Mouse (Mus musculus): Measurements from ENCODE around the gene Tspan32.

The Tspan32 gene

GRCm38 (mm10) chr7:143033581-143033980 lies 28.7 kb downstream of the Tspan32 start:
- no peak for DNase-seq (ENCODE audit: low spot score in 2 of 2)

- no peak for DNase-seq (ENCODE audit: low spot score in 2 of 2)
Measured at GRCm38 (mm10) chr7:143034112-143034511, 29.3 kb downstream of the Tspan32 start.

DNA sequence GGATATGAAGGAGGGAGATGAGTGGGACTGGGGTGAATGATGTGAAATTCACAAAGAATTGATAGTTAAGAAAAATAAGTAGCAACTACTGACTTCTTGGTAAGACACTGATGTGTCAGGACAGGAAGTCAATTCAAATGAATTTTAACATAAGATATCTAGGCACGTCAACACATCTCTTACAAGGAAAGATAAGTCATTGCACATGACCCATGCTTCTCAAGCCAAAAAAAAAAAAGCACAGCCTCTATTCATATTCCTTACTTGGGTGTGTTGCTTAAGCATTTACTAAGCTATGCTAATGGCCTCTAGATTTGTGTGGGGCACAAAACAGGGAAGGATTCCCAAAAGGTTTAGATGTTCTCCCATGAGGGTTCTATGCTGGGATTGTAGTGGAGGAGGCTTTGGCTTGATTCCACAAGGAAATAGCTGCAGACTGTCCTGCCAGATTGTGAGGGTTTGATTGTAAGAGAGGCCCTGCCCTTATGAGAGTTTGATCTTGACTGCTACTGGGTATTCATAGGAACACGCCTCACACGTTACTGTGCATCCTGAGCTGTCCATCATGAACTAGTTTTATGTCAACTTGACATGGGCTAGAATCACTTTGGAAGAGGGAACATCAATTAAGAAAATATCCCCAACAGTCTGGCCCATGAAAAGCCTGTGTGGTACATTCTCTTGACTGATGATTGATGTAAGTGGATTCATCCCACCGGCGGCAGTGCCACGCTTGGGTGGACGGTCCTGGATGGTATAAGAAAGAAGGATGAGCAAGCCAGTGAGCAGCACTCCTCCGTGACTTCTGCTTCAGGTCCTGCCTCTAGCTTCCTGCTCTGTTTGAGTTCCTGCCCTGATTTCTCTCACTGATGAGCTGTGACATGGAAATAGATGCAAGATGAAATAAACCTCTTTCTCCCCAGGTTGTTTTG lies 29.9 kb downstream of the Tspan32 start:
- no peak for DNase-seq (ENCODE audit: low spot score in 2 of 2)

- no peak for DNase-seq (ENCODE audit: low spot score in 2 of 2)
Measured at GRCm38 (mm10) chr7:143036787-143037186, 31.9 kb downstream of the Tspan32 start.

GRCm38 (mm10) chr7:143037306-143037705 lies 32.5 kb downstream of the Tspan32 start:
- DNase-seq (ENCODE audit: low spot score in 2 of 2): no peak

DNA sequence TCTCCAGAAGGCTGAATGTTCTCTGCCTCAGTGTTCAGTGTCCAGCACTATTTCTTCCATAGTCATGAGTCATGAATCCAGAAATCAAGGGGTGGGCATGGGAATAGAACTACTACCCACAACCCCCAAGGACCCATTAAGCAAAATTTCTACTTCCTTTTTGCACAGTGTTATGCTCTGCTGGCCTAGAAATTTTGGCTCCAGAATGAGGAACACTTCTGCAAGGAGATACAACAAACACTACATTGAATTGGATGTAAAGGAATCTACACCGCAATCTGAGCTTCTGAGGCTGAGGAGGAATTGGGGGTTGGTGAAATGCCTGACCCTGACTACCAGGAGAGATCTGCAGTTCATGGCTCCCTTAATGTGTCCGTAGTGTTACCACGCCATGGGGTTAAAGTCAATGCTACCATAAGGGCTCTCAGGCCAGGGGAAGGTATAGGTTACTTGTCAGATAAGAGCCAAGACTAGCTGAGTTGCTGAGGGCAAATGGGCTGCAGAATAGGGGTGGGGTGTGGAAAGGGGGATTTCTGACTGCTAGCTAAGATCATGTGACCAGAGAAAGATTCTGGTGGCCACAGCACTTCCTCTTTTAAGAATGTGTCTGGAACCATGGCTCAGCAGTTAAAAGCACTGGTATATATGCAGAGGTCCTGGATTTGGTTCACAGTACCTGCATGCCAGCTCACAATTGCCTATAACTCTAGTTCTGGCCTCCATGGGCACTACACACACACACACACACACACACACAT lies 33.5 kb downstream of the Tspan32 start:
- DNase-seq (ENCODE audit: low spot score in 2 of 2): peak in 1 of 2 experiments; percentile 41

- DNase-seq (ENCODE audit: low spot score in 2 of 2): no peak
Measured at GRCm38 (mm10) chr7:143040561-143040960, 35.7 kb downstream of the Tspan32 start.

- no peak for DNase-seq (ENCODE audit: low spot score in 2 of 2)
Measured at GRCm38 (mm10) chr7:143041138-143041822, 36.4 kb downstream of the Tspan32 start.

- no peak for DNase-seq (ENCODE audit: low spot score in 2 of 2)
Measured at GRCm38 (mm10) chr7:143042089-143042488, 37.2 kb downstream of the Tspan32 start.

DNA sequence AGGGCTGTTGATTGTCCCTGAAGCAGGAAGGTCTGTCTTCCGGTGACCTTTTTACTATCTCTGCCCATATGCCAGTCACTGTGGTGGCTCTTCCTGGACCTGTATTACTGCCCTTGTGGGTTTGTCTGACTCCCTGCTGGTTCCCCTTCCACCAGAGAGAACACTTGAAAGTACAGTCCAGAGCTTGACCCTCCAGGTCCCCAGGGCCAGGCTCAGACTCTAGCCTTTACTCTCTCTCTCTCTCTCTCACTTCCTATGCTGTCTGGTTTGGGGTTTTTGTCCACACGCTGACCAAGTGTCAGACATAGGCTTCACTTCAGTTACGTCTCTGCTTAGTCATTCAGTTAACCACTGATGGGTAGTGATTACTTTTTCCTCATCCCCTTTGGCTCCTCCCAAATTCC lies 38.1 kb downstream of the Tspan32 start:
- DNase-seq (ENCODE audit: low spot score in 2 of 2): no peak

GRCm38 (mm10) chr7:143044049-143044825 lies 39.4 kb downstream of the Tspan32 start:
- no peak for DNase-seq (ENCODE audit: low spot score in 2 of 2)

DNA sequence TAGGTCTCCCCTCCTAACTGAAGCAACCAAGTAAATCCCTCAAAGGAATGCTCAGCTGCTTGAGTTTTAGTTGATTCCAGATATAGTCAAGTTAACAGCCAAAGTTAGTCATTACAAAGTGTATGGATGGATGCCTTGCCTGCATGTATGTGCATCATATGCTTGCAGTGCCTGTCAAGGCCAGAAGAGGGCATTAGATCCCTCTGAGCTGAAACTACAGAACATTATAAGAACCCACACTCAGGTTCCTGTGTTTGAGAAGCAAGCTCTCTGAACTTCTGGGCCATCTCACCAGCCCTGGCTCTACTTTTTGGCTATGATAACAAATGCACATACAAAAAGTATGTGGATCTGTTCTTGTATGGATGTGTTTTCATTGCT lies 40.0 kb downstream of the Tspan32 start:
- DNase-seq (ENCODE audit: low spot score in 2 of 2): no peak

DNA sequence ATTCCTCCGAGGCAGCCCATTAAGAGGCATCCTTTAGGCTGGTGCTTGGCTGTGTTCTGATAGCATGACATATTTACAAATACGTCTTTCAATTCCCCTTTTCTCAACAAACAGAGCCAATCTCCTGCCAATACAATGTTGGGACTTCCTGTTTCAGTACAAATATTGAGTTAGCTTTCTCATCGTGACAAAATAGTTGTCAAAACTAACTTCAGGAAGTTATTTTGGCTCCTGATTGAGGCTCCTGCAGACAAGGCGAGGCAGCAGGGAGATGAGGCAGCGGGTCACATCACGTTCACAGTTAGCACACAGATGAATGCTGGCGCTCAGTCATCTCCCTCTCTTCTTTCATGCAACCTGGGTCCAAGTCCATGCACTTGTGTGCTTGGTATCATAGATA lies 41.5 kb downstream of the Tspan32 start:
- no peak for DNase-seq (ENCODE audit: low spot score in 2 of 2)

GRCm38 (mm10) chr7:143049331-143049730 lies 44.5 kb downstream of the Tspan32 start:
- no peak for DNase-seq (ENCODE audit: low spot score in 2 of 2)

GRCm38 (mm10) chr7:143049841-143050816 lies 45.3 kb downstream of the Tspan32 start:
- no peak for DNase-seq (ENCODE audit: low spot score in 2 of 2)

DNA sequence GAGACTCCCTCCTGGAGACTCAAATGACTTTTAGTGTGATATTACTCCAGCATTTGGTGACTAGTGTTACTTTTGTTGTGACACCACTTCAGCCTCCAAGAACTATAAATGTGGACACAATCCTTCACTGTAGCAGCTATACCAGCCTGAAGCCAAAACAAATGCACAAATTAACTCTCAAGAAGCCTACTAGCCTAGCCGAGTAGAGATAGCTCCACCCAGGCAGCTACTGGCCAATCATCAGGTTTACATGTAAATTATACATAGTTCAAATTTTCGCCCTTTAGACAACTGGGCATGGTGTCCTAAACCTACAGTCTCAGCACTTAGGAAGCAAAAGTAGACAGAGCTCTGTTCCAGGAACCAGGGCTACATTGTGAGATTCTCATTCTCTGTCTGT lies 46.5 kb downstream of the Tspan32 start:
- no peak for DNase-seq (ENCODE audit: low spot score in 2 of 2)

DNA sequence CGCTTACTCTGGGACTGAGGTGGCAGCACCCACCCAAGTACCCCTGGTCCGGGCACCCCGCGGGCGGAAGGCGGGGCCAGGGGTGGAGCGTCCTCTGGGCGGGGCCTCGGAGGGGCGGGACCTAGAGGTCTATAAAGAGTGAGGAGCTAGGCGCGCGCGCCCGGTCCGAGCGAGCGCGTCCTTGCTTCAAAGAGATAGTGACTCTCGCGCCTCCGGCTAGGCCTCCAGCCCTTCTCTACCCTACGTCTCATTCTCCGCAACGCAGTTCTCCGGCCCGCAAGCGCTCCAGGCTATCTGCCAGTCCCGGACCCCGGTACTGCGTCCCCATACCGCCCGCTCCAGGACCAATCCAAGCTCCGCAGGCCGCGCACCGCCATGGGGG lies 47.8 kb downstream of the Tspan32 start, which contains the start of gene Cd81:
Cd81 (plus strand) TSS at position 114 of the 382 bp plus-strand sequence.
- peak; percentile 92 to 93 for DNase-seq (ENCODE audit: low spot score in 2 of 2)

GRCm38 (mm10) chr7:143053008-143053899 lies 48.4 kb downstream of the Tspan32 start:
- peak; percentile 50 to 65 for DNase-seq (ENCODE audit: low spot score in 2 of 2)
